Mouse (Mus musculus): ENCODE data around the gene Hnmt. TPM values are rescaled to one million over a fixed set of nuclear protein-coding genes. Genes with fewer than 3 reads are reported as not detected.

The Hnmt gene
- total RNA-seq, 2 experiments from 2014 or later: 6.0 to 7.1 TPM

Other genes starting within 250 kb of the Hnmt start
- gene Tbpl2, start 47.2 kb upstream of the Hnmt start, total RNA-seq (2021): not detected
- not detected for gene Il1f8, start 103.8 kb upstream of the Hnmt start, total RNA-seq (2021)
- not detected for gene Il1f9, start 137.1 kb upstream of the Hnmt start, total RNA-seq (2021)
- not detected for gene Il1f6, start 166.0 kb upstream of the Hnmt start, total RNA-seq (2021)
- gene Il1f5, start 227.6 kb upstream of the Hnmt start, total RNA-seq (2021): not detected
- not detected for gene Il1f10, start 241.8 kb upstream of the Hnmt start, total RNA-seq (2021)

All from gastrocnemius, postnatal 36 days (tissue).